Mouse (Mus musculus): Measurements from ENCODE around the gene Dpf2.

Dpf2 gene

DNA sequence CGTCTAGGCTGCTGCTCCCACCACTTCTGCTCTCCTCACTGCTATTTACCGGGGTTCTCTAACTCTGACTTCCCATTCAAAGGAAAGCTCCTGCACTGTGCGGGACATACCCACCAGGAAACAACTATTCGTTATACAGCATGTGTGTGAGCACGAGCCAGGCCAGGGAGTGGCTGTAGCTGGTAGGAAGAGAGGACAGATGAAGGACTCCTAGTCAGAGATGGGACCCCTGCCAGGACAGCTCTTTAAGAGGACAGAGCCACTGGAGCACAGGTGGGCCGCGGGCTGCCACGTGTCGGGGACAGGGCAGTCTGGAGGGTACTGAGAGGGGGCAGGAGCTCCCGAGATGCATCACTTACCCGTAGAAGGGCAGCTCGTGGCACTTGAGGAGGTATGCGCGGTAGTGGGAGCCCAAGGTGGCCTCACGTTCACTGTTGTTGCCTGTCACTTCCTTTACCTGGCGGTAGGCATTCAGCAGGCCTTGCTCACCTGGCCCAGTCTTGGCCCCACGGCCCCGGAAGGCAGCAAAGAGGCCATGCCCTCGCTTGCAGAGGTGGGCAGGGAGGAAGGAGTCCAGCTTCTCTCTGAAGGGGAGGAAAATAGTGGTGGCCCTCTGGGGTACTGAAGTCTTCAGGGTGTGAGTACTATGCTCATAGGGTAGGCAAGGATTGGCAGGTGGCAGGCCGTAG lies 48.0 kb downstream of the Dpf2 start:
- no peak for DNase-seq (ENCODE audit: low read depth, low spot score)

DNA sequence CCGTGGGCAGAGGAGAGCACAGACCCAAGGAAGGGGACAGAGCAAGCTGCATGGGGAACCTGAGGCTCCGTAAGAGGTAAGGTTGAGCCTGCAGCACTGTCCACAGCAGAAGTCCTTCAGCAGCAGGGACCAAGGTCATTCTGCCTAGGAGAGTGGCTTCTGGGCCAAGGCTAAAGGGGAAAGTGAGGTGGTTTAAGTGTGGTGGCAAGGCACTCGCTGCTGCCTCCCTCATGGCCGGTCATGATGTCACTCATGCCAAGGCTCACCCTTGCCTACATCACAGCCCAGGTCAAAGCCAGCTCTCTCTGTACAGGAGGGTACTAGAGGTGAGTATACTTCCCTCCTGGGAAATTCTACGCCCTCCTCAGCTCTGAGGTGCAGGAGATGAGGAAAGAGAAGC lies 49.0 kb downstream of the Dpf2 start:
- DNase-seq (ENCODE audit: low read depth, low spot score), result no peak

DNA sequence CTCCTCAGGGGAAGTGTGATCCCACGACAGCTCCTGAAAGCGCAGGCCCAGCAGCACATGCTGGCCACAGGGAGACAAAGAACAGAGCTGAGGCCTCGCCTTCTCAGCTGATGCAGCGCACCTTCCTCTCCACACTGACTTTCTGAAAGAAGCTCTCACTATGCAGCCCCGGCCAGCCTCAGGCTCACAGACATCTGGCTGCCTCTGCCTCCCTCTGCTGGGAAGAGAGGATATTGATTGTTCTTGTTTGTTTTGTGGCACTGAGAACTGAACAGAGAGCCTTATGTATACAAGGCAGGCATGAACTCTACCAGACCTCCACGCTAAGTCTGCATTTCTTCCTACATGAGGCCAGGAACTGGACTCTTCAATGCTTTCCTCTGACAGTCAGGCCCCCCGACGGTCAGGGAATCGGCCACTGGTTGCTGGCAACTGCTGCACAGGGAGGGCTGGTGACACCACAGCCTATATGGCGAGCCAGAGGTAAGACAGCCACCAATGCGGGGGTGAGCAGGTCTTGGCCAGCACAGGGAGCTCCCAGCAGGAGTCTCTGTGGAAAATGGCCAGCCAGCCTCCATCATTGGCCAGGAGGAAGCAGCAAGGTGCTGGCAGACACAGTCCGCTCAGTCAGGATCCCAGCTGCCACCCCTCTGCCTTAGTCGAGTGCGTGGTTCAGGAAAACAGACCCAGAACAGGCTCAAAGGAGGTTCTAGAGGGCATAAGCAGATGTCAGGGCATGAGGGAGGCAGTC lies 50.3 kb downstream of the Dpf2 start:
- peak; percentile 19 for DNase-seq (ENCODE audit: low read depth, low spot score)

DNA sequence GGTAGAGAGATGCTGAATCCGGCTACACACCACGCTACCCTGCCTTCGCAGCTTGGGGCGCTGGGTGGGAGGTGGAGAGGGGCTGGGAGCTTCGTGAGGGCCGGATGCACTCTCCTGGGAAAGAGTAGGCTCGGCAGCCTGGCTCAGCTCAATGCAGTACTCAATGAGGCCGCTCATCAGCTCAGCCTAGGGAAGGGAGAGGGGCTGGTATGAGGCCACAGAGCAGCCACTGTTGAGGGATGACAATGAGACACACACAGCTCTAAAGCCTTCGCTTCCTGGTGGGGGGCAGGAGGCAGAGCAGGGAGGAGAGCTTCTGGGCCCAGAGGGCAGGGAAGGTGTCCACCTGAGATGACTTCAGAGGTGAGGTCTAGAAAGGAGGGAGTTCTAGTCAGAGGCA lies 56.2 kb downstream of the Dpf2 start:
- no peak for DNase-seq (ENCODE audit: low read depth, low spot score)

DNA sequence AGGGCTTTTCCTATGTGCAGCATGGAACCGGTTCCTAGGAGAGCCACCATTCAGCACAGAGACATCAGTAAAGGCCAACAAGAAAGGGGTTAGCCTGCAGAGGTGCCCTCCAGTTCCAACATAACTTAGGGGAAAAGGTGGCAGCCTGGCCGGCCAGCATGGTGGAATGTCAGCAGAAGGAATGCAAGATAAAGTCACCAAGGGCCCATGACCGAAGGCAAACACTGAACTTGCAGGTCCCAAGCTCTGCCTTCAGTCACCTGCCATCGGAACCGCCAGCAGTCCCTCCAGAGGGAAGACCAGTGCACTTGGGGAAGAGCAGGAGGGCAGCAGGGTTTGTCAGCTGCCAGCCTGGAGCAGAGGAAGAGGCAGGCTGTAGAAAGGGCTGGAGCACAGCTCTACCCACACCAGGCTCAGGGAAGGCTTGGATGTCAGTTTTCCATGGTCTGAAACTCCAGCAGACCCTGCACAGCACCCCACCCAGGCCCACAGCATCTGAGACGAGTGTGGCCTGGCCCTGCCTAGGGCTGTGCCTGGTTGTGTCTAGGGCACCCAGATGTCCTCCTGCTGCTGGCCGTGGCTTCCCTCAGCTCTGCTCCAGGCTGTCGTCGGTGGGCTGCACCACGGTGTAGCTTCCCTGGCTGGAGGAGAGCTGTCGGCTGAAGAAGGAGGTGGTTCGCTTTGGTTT lies 60.6 kb downstream of the Dpf2 start:
- DNase-seq (ENCODE audit: low read depth, low spot score), result no peak

DNA sequence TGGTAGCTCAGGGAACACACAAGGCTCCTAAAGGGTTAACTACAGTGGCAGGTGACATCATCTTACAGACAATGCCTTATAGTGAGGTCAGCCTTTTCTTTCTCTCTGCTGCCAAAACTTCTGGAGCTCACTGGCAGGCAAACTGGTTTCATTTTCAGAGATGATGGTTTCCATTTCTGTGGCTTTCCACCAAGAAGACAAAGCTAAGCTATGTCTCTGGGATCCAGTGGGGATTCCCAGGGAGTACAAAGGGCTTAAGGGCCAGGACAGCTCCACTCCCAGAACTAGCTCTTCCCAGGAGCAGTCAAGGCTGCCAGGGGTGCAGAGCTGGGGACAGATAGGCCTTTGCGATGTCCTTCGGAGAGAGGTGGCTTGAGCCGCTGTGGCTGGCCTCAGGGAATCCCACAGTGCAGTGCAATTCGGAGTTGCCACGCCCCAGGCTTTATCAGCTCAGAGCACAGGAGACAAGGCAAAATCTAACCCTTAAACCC lies 61.3 kb downstream of the Dpf2 start:
- DNase-seq (ENCODE audit: low read depth, low spot score), result peak; percentile 95

DNA sequence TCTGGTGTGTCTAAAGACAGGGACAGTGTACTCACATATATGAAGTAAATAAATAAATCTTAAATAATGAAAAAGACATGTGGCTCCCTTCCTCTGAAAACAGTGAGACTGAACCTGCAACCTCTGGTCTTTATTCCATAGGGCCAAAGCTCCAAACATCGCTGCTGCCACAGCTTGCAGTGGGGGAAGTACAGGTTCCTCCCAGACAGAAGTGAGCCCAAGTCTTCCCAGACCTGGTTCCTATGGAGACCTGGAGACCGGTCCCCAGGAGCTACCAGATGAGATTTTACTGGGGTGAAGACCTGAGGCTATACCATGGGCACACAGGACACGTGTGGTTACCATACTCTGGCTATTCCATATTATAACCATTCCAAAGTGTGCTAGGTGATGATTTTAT lies 62.0 kb downstream of the Dpf2 start:
- no peak for DNase-seq (ENCODE audit: low read depth, low spot score)

DNA sequence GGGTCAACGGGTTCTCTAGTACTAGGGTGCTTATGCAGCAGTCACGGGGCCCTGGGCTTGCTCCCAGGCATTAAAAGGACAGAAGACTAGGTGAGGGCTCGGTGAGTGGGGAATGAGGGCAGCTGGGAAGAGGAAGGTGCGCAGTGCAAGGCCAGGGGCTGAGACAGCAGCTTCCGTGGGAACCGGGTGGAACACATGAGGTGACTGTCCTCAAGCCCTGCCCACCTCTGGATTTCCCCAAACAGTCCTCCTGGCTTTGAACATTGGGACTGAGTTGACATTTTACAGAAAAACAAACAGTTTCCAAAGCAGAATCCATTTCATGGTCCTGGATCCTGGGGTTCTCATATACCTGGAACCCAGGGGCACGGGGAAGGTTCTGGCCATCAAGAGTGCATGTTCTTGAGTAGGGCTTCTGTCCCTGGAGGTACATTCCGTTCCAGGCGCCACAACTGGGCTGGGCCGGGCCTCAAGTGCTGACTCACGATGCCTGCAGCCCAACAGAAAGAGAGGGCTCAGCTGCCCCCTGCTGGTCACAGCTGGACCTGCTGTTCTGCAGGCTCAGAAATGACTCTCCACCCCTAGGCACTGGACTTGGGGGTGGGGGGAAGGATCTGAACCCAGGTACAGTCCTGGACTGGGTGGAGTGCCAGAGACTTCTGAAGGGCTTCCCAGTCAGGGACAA lies 62.8 kb downstream of the Dpf2 start:
- peak; percentile 98 for DNase-seq (ENCODE audit: low read depth, low spot score)

DNA sequence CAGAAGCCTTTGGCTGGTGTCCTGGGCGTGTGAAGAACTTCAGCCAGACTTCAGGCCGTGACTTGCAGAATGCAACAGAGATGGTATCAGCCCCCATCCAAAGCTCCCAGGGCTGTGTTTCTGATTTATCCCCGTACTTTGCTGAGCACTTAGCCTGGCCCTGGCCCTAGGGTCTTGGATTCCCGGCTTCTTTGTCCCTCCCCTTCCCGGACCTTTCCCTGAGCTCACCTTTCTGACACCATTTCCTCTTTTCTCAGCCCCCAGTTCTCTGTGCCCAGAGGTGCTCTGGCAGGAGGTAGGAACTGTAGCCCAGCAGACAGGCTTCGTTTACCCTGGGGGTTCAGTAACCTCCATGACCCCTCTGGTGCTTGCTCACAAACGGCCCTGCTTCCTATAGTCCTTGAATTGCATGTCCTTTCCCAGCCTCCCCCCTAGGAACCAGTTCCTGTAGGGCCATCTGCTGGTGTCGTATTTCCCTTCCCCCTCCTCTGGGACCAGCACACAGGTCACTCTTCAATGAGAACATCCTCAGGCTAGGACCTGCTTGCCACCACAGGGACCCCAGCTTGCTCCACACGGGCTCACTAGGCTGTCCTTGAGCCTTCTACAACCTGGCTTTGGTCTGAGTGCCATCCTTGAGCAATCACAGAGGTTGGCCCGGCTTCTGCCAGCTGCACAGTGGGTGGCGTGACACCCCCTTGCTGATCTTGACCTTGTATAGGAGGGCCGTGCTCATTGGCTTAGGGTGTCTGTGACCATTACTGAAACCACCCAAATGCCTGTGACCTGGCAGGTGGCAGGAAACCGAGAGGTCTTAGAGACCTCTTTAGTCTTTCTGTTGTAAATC lies 63.8 kb downstream of the Dpf2 start:
- peak; percentile 72 for DNase-seq (ENCODE audit: low read depth, low spot score)

DNA sequence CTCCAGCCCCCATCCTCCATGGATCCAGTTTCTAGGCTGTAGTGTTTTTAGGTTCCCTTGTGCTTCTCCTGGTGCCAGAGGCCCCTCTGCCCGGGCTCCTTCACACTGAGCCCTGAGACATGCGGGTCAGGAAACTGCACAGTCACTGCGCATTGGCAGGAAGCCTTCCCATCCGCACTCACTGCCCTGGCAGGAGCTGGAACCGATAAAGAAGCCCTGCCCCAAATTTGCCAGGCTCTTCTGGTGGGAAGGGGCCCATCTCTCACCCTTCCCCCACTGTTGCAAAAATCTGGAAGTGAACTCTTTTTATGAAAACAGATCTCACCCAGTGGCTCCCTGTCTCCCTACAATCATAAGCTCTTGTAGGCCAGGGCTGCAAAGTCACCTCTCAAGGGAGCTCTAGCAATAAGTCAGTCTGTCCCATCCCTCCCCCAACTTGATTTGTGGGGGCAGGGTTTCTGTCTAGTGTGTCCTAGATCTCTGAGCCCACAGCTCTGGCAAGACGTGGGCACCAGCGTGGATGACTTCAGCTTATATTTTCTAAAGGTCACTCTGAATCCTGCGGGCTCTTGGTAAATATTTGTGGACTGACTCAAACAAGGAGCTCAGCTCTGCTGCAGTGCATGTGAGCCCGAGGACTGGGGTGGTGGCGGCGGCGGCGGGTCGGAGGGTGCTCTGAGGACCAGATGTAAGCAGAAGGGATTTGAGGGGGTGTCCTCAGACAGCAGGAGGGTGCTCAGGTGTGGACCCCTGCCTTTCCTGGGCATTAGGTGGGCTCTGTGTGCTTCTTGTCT lies 64.6 kb downstream of the Dpf2 start:
- DNase-seq (ENCODE audit: low read depth, low spot score), result peak; percentile 97

DNA sequence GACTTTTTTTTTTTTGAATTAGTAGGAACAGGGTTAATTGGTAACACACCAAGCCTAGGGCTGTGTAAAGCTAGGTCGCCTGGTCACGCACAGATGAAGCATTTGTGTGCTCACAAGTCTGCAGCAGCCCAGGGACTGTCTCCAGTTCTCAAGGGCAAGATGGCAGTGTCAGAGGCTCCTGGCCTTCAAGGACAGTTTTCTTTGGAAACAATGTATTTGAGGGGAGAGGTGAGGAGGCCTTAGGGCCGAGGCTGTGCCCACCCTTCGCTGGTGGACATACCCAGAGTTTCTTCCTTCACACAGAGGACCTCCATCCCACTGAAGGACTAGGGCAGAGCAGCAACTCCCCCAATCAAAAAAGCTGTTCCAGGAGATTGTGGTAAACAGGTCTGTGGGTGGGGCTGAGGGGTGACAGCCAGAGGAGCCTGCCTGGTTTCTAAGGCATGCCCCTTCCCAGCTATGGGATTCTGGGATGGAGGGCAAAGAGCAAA lies 65.5 kb downstream of the Dpf2 start:
- peak; percentile 78 for DNase-seq (ENCODE audit: low read depth, low spot score)

DNA sequence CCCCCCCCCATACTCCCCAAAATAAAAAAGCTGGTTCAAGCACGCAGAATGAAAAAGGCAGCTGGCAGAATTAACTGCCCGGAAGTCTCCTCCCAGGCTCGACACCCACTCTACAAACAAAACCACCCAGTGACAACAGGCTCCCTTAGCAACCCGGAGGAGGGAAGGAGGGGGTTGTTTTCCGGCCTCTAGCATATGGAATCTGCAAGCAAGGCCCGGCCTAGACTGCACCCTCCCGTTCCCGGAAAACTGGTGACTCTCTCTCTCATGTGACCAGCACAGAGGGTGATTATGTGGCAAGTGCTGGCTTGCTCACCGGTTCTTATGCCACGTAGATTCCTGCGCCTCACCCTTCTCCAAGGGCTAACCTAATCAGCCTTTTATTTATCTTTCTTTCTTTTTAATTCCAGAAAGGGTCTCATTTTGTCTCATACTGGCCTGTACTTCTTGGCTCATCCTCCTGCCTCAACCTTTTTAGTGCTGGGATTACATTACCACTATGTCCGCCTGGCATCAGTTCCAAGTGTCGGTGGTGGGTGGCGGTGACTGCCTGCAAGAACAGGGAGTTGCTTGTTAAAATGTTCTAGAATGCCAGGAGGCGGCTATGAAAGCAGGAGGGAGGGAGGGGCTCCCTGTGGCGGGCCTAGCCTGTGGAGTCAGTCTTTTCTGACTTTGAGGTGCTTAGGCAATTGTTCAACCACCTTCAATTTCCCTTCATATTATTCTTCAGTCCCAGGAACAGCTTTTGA lies 66.1 kb downstream of the Dpf2 start:
- peak; percentile 99 for DNase-seq (ENCODE audit: low read depth, low spot score)
